8 mouse cellular contexts compared by ENCODE assay signal in genomic region chr5:122653446-122654267, GRCm38 (mm10). TPM values are rescaled to one million over a fixed set of nuclear protein-coding genes. Genes with fewer than 3 reads are reported as not detected.
A peak's percentile ranks its signal among the peaks of the same experiment; 100 is the strongest.
DNase-seq lines count a peak whose midpoint lies in the region; ATAC-seq and TF ChIP-seq lines count a peak whose summit lies in the region.

No protein-coding gene starts in this region.

- no peak for TF ChIP-seq POLR2A in testis, adult 2 months (IDR thresholded peaks at IDR 0.05; ENCODE audit: control insufficient read depth, low read depth, low read length)

- H3K9ac ChIP-seq in heart, embryonic 15.5 days: 0 out of 2 replicates have a peak overlapping the region, but pooled peaks have one; percentile 7
- H3K9ac ChIP-seq in forebrain, embryonic 11.5 days (ENCODE audit: low read length): peak overlapping the region; percentile 17; the same call in 1 of the 2 replicates
- no peak overlapping the region; the same call in 1 of the 2 replicates for H3K9ac ChIP-seq in limb, embryonic 12.5 days (replicated peaks)

- H3K27me3 ChIP-seq in heart, embryonic 15.5 days: no peaks in the 10 kb centered on the region
- no peaks in the 10 kb centered on the region for H3K27me3 ChIP-seq in testis, adult 2 months (ENCODE audit: control insufficient read depth, insufficient read depth, low read length)
- peaks cover 2% of the 10 kb centered on the region; the same call in 1 of the 2 replicates for H3K27me3 ChIP-seq in forebrain, embryonic 11.5 days (ENCODE audit: control insufficient read depth, insufficient read depth, low read length)
- no peaks in the 10 kb centered on the region for H3K27me3 ChIP-seq in limb, embryonic 12.5 days

- peak overlapping the region; percentile 63 for H3K27ac ChIP-seq in heart, embryonic 15.5 days
- peak overlapping the region; percentile 46 for H3K27ac ChIP-seq in testis, adult 2 months (ENCODE audit: control insufficient read depth, insufficient read depth, low read depth, low read length)
- peak overlapping the region; percentile 54; the same call in 1 of the 2 replicates for H3K27ac ChIP-seq in forebrain, embryonic 11.5 days (ENCODE audit: low read depth, low read length)
- H3K27ac ChIP-seq in limb, embryonic 12.5 days: peak overlapping the region; percentile 89

- no peak for ATAC-seq in heart, embryonic 15.5 days (replicated peaks; ENCODE audit: insufficient number of reproducible peaks, insufficient read depth, low FRiP score, low read depth)
- peak; percentile 73 for ATAC-seq in forebrain, embryonic 11.5 days (replicated peaks; ENCODE audit: low FRiP score)
- ATAC-seq in limb, embryonic 12.5 days (ENCODE audit: insufficient number of reproducible peaks, insufficient read depth, low FRiP score, low TSS enrichment, low read depth): peak; percentile 82

- TF ChIP-seq CTCF in testis, adult 2 months (IDR thresholded peaks at IDR 0.05; ENCODE audit: control insufficient read depth, insufficient read depth, insufficient replicate concordance, low read depth, low read length): no peak

- WGBS in heart, embryonic 15.5 days: 62% methylated on average over 15 of the region's 15 CpGs
- 19% methylated on average over 15 of the region's 15 CpGs for WGBS in forebrain, embryonic 11.5 days
- WGBS in limb, embryonic 12.5 days: 37% methylated on average over 15 of the region's 15 CpGs

- no peak for DNase-seq in heart, adult 9 months (ENCODE audit: low spot score in 2 of 2)
- no peak for DNase-seq in testis, postnatal 10 days (ENCODE audit: low spot score)
- DNase-seq in forebrain, embryonic 11.5 days (ENCODE audit: low spot score): peak; percentile 66
- peak; percentile 66 for DNase-seq in retina, postnatal 1 day
- no peak for DNase-seq in gastrocnemius, postnatal 10 days

- H3K4me3 ChIP-seq in heart, embryonic 15.5 days: no peak overlapping the region
- H3K4me3 ChIP-seq in testis, adult 2 months (ENCODE audit: control insufficient read depth, low read depth, low read length): no peak overlapping the region
- H3K4me3 ChIP-seq in forebrain, embryonic 11.5 days (ENCODE audit: low read depth, low read length): no peak overlapping the region
- no peak overlapping the region for H3K4me3 ChIP-seq in limb, embryonic 12.5 days (replicated peaks)

- peaks cover 25% of the 10 kb centered on the region for H3K4me1 ChIP-seq in heart, embryonic 15.5 days (replicated peaks)
- no peaks in the 10 kb centered on the region; the same call in 1 of the 2 replicates for H3K4me1 ChIP-seq in testis, adult 2 months (ENCODE audit: control insufficient read depth, insufficient read depth, low read length)
- H3K4me1 ChIP-seq in forebrain, embryonic 11.5 days (replicated peaks; ENCODE audit: control insufficient read depth, insufficient read depth, low read length): peaks cover 14% of the 10 kb centered on the region; the same call in 1 of the 2 replicates
- H3K4me1 ChIP-seq in limb, embryonic 12.5 days (replicated peaks): peaks cover 25% of the 10 kb centered on the region

- no peaks in the 10 kb centered on the region for H3K36me3 ChIP-seq in heart, embryonic 15.5 days
- no peaks in the 10 kb centered on the region for H3K36me3 ChIP-seq in testis, adult 2 months (ENCODE audit: control insufficient read depth, insufficient read depth, low read length)
- no peaks in the 10 kb centered on the region for H3K36me3 ChIP-seq in forebrain, embryonic 11.5 days (ENCODE audit: control insufficient read depth, insufficient read depth, low read length)
- no peaks in the 10 kb centered on the region for H3K36me3 ChIP-seq in limb, embryonic 12.5 days

- peak overlapping the region; percentile 42; the same call in 1 of the 2 replicates for H3K4me2 ChIP-seq in heart, embryonic 15.5 days
- peak overlapping the region; percentile 5 for H3K4me2 ChIP-seq in forebrain, embryonic 11.5 days (ENCODE audit: low read depth, low read length, severe bottlenecking)
- H3K4me2 ChIP-seq in limb, embryonic 12.5 days: peak overlapping the region; percentile 8; the same call in 1 of the 2 replicates

- no peaks in the 10 kb centered on the region for H3K9me3 ChIP-seq in heart, embryonic 15.5 days (replicated peaks)
- no peaks in the 10 kb centered on the region for H3K9me3 ChIP-seq in forebrain, embryonic 11.5 days (ENCODE audit: control insufficient read depth, low read length)
- H3K9me3 ChIP-seq in limb, embryonic 12.5 days: no peaks in the 10 kb centered on the region

RNA-seq across cellular contexts. Expression of gene P2rx7, which starts 9.9 kb away (rescaled TPM):
- 3.0 and 3.7 TPM in 2 replicates for polyA plus RNA-seq in heart, embryonic 15.5 days (2015; fragmentation: Nextera tagmentation; extraction: Ambion mirVana)
- 5.0 and 6.7 TPM in 2 replicates for polyA plus RNA-seq in testis, adult 2 months (2012; rRNA removed)
- 0.32 and 0.77 TPM in 2 replicates for polyA plus RNA-seq in forebrain, embryonic 11.5 days (2014; fragmentation: Nextera tagmentation; extraction: Ambion mirVana)
- polyA plus RNA-seq in limb, embryonic 12.5 days (2016; fragmentation: Nextera tagmentation; extraction: Ambion mirVana): 0.31 and 0.38 TPM in 2 replicates
- 1 to 10 TPM; 4.4 to 5.9 TPM for total RNA-seq in gastrocnemius, postnatal 10 days (2021)

RNA-seq across cellular contexts. Expression of gene Ift81, which starts 39.3 kb away (rescaled TPM):
- 30.7 and 39.3 TPM in 2 replicates for polyA plus RNA-seq in heart, embryonic 15.5 days (2015; fragmentation: Nextera tagmentation; extraction: Ambion mirVana)
- 21.6 and 30.8 TPM in 2 replicates for polyA plus RNA-seq in testis, adult 2 months (2012; rRNA removed)
- 49.4 TPM in 2 replicates for polyA plus RNA-seq in forebrain, embryonic 11.5 days (2014; fragmentation: Nextera tagmentation; extraction: Ambion mirVana)
- polyA plus RNA-seq in limb, embryonic 12.5 days (2016; fragmentation: Nextera tagmentation; extraction: Ambion mirVana): 41.8 and 48.6 TPM in 2 replicates
- total RNA-seq in gastrocnemius, postnatal 10 days (2021): 1 to 10 TPM; 7.0 to 7.9 TPM

RNA-seq across cellular contexts. Expression of gene P2rx4, which starts 53.7 kb away (rescaled TPM):
- polyA plus RNA-seq in heart, embryonic 15.5 days (2015; fragmentation: Nextera tagmentation; extraction: Ambion mirVana): 19.2 and 21.0 TPM in 2 replicates
- 7.8 and 9.0 TPM in 2 replicates for polyA plus RNA-seq in testis, adult 2 months (2012; rRNA removed)
- polyA plus RNA-seq in forebrain, embryonic 11.5 days (2014; fragmentation: Nextera tagmentation; extraction: Ambion mirVana): 5.2 and 5.5 TPM in 2 replicates
- polyA plus RNA-seq in limb, embryonic 12.5 days (2016; fragmentation: Nextera tagmentation; extraction: Ambion mirVana): 6.8 and 7.0 TPM in 2 replicates
- 1 to 10 TPM; 6.2 to 9.6 TPM for total RNA-seq in gastrocnemius, postnatal 10 days (2021)

Comparison
In these comparisons a context has a peak if more than half of its experiments do, and no peak if none do; other contexts are left out.
1. DNase-seq: peak in forebrain, embryonic 11.5 days (single experiment) and retina, postnatal 1 day (single experiment); none in heart, adult 9 months (0 of 2), testis, postnatal 10 days (single experiment) and gastrocnemius, postnatal 10 days (single experiment).
2. Peak in every context shown above with its lines, with median percentiles within 50 percentile points of each other: H3K27ac ChIP-seq and H3K4me2 ChIP-seq.